Mouse (Mus musculus): ENCODE results near the gene BC016579.

BC016579 gene

GRCm38 (mm10) chr16:45653934-45654332 is at the start of gene BC016579:
BC016579 (minus strand) TSS chr16:45654068.
- no peak for DNase-seq

GRCm38 (mm10) chr16:45699301-45699700 is 45.4 kb upstream of the BC016579 start:
- DNase-seq = no peak

GRCm38 (mm10) chr16:45697996-45698395 is 44.1 kb upstream of the BC016579 start:
- DNase-seq = no peak

GRCm38 (mm10) chr16:45695445-45696160 is 41.7 kb upstream of the BC016579 start:
- DNase-seq = peak; percentile 29

GRCm38 (mm10) chr16:45693558-45693957 is 39.7 kb upstream of the BC016579 start, which contains the start of gene Tmprss7:
Tmprss7 (minus strand) TSS chr16:45693658.
- DNase-seq = no peak

- DNase-seq = no peak
These were observed 39.0 kb upstream of the BC016579 start for GRCm38 (mm10) chr16:45692851-45693250.

GRCm38 (mm10) chr16:45690178-45690577 is 36.3 kb upstream of the BC016579 start:
- peak; percentile 59 for DNase-seq

- DNase-seq = no peak
These were observed 33.0 kb upstream of the BC016579 start for GRCm38 (mm10) chr16:45686833-45687232.

GRCm38 (mm10) chr16:45685295-45685694 is 31.4 kb upstream of the BC016579 start:
- no peak for DNase-seq

GRCm38 (mm10) chr16:45684815-45685214 is 30.9 kb upstream of the BC016579 start:
- DNase-seq = peak; percentile 48

GRCm38 (mm10) chr16:45676462-45676861 is 22.6 kb upstream of the BC016579 start:
- no peak for DNase-seq

GRCm38 (mm10) chr16:45670005-45670404 is 16.1 kb upstream of the BC016579 start:
- no peak for DNase-seq

- DNase-seq = no peak
These were observed 14.3 kb upstream of the BC016579 start for GRCm38 (mm10) chr16:45668178-45668577.

- no peak for DNase-seq
These were observed 12.3 kb upstream of the BC016579 start for GRCm38 (mm10) chr16:45666136-45666535.

GRCm38 (mm10) chr16:45662381-45662780 is 8.5 kb upstream of the BC016579 start:
- no peak for DNase-seq

GRCm38 (mm10) chr16:45659596-45659995 is 5.7 kb upstream of the BC016579 start:
- peak; percentile 44 for DNase-seq

GRCm38 (mm10) chr16:45658248-45658647 is 4.4 kb upstream of the BC016579 start:
- no peak for DNase-seq

GRCm38 (mm10) chr16:45657574-45658159 is 3.8 kb upstream of the BC016579 start:
- no peak for DNase-seq

- no peak for DNase-seq
These were observed 597 bp upstream of the BC016579 start for GRCm38 (mm10) chr16:45654465-45654864.

GRCm38 (mm10) chr16:45653009-45653933 is 597 bp downstream of the BC016579 start:
- DNase-seq = no peak

- DNase-seq = no peak
These were observed 2.4 kb downstream of the BC016579 start for GRCm38 (mm10) chr16:45651497-45651896.

- DNase-seq = no peak
These were observed 9.5 kb downstream of the BC016579 start for GRCm38 (mm10) chr16:45644380-45644779.

GRCm38 (mm10) chr16:45643944-45644343 is 9.9 kb downstream of the BC016579 start:
- DNase-seq = no peak
